Mouse (Mus musculus): ENCODE data around the gene Zfp422.

DNA sequence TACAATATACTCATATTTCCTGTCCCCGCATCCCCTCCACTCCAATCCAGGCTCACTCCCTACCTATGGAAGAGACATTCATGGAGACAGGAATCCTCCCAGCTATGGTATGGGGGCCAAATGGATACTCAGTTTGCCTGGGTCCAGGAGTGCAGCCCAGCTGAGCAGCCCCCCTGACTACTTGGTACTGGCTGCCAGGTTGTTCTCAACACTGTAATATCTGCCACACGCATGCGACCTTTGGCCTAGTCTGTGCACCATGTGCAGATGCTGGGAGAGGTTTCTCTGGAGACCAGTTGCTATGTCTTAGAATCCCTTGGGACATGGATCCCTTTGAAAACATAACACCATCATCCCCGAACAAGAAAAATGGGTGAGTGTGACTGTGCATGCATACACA, 43.0 kb upstream of the Zfp422 start:
- TF ChIP-seq CTCF (IDR thresholded peaks at IDR 0.05; ENCODE audit: borderline replicate concordance, insufficient read depth, low read depth, low read length) = no peak
- TF ChIP-seq POLR2A (IDR thresholded peaks at IDR 0.05; ENCODE audit: borderline replicate concordance, insufficient read depth, low read length) = no peak
